ENCODE assay signal across 8 mouse cellular contexts in the genomic region with DNA sequence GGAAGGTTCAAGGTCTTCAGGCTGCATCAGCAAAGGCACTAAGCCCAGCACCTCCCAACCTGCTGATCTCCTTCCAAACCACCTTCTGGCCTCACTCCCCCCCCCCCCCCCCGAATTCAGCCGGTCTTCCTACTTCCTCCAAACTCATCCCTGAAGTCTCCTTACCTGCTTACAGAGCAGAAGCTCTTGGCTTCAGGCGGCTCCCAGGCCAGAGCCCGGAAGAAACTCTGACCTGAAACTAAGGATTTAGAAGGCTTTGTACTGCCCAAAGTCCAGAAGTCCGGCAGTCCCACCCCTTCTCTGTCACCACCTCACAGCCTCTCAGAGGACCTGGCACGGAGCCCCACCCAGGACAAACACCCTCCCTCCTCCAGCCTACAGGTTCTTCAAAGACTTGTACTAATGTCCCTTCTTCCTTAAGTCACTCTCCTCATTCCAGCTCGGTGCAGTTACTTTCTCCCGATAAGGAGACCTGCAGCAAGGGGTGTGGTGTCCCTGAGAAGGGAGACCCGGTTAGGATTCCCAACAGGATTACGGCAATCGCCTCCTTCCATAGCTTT. TPM values are rescaled to one million over a fixed set of nuclear protein-coding genes. Genes with fewer than 3 reads are reported as not detected.
DNase-seq lines count a peak whose midpoint lies in the region; ATAC-seq and TF ChIP-seq lines count a peak whose summit lies in the region.

No protein-coding gene starts in this region.

- 10% methylated on average over 11 of the region's 11 CpGs for WGBS in forebrain, embryonic 12.5 days
- WGBS in intestine, embryonic 15.5 days, result 9% methylated on average over 11 of the region's 11 CpGs
- WGBS in liver, embryonic 15.5 days (ENCODE audit: insufficient replicate concordance), result 12% methylated on average over 11 of the region's 11 CpGs
- WGBS in olfactory bulb, adult 2 months, result 7% methylated on average over 11 of the region's 11 CpGs

- no peaks in the 10 kb centered on the region for H3K27me3 ChIP-seq in forebrain, embryonic 12.5 days
- H3K27me3 ChIP-seq in intestine, embryonic 15.5 days (replicated peaks), result no peaks in the 10 kb centered on the region
- H3K27me3 ChIP-seq in liver, embryonic 15.5 days, result no peaks in the 10 kb centered on the region

- no peak for TF ChIP-seq POLR2A in olfactory bulb, adult 2 months (IDR thresholded peaks at IDR 0.05; ENCODE audit: insufficient read depth, low read depth, low read length)

- peaks cover 29% of the 10 kb centered on the region for H3K4me1 ChIP-seq in forebrain, embryonic 12.5 days
- H3K4me1 ChIP-seq in intestine, embryonic 15.5 days (replicated peaks), result peaks cover 21% of the 10 kb centered on the region
- peaks cover 36% of the 10 kb centered on the region for H3K4me1 ChIP-seq in liver, embryonic 15.5 days (replicated peaks)
- peaks cover 17% of the 10 kb centered on the region for H3K4me1 ChIP-seq in olfactory bulb, adult 2 months (ENCODE audit: control insufficient read depth, insufficient read depth, low read length)

- H3K36me3 ChIP-seq in forebrain, embryonic 12.5 days (replicated peaks), result peaks cover 38% of the 10 kb centered on the region
- peaks cover 22% of the 10 kb centered on the region; the same call in 1 of the 2 replicates for H3K36me3 ChIP-seq in intestine, embryonic 15.5 days
- H3K36me3 ChIP-seq in liver, embryonic 15.5 days (replicated peaks), result peaks cover 13% of the 10 kb centered on the region

- H3K4me2 ChIP-seq in forebrain, embryonic 12.5 days, result peak overlapping the region; percentile 83
- H3K4me2 ChIP-seq in intestine, embryonic 15.5 days (replicated peaks), result peak overlapping the region; percentile 75
- H3K4me2 ChIP-seq in liver, embryonic 15.5 days, result peak overlapping the region; percentile 92

- H3K27ac ChIP-seq in forebrain, embryonic 12.5 days, result peak overlapping the region; percentile 37; the same call in 1 of the 2 replicates
- H3K27ac ChIP-seq in intestine, embryonic 15.5 days, result peak overlapping the region; percentile 84
- peak overlapping the region; percentile 81 for H3K27ac ChIP-seq in liver, embryonic 15.5 days (replicated peaks)
- H3K27ac ChIP-seq in olfactory bulb, adult 2 months (ENCODE audit: insufficient read depth, low read depth, low read length), result no peak overlapping the region

- DNase-seq in cerebellum, adult 11 months, result peak; percentile 57
- DNase-seq in cerebellum, postnatal 4 days (ENCODE audit: low spot score in 2 of 2), result no peak
- peak; percentile 83 for DNase-seq in adrenal gland, postnatal 10 days

- H3K4me3 ChIP-seq in forebrain, embryonic 12.5 days (replicated peaks), result peak overlapping the region; percentile 81
- H3K4me3 ChIP-seq in intestine, embryonic 15.5 days (replicated peaks), result peak overlapping the region; percentile 85
- peak overlapping the region; percentile 78 for H3K4me3 ChIP-seq in liver, embryonic 15.5 days (replicated peaks)
- peak overlapping the region; percentile 65 for H3K4me3 ChIP-seq in olfactory bulb, adult 2 months (ENCODE audit: insufficient read depth, low read depth, low read length)

- peak overlapping the region; percentile 85 for H3K9ac ChIP-seq in forebrain, embryonic 12.5 days
- H3K9ac ChIP-seq in intestine, embryonic 15.5 days, result peak overlapping the region; percentile 55
- H3K9ac ChIP-seq in liver, embryonic 15.5 days, result peak overlapping the region; percentile 64

- ATAC-seq in forebrain, embryonic 12.5 days (ENCODE audit: low FRiP score), result no peak
- ATAC-seq in intestine, embryonic 15.5 days, result peak; percentile 82
- 0 out of 2 replicates have a peak, but pooled peaks have one; percentile 10 for ATAC-seq in liver, embryonic 15.5 days (ENCODE audit: insufficient read depth)
- no peak for ATAC-seq in frontal cortex, adult (ENCODE audit: low TSS enrichment)

- no peaks in the 10 kb centered on the region for H3K9me3 ChIP-seq in forebrain, embryonic 12.5 days
- no peaks in the 10 kb centered on the region for H3K9me3 ChIP-seq in intestine, embryonic 15.5 days
- no peaks in the 10 kb centered on the region for H3K9me3 ChIP-seq in liver, embryonic 15.5 days (replicated peaks)

- no peak for TF ChIP-seq CTCF in olfactory bulb, adult 2 months (IDR thresholded peaks at IDR 0.05; ENCODE audit: insufficient read depth, low read depth, low read length)

RNA-seq across cellular contexts. Expression of a gene that starts 0.8 kb away (rescaled TPM):
- total RNA-seq in adrenal gland, postnatal 10 days (2021), result 10 to 100 TPM; 31.9 to 34.9 TPM
- polyA plus RNA-seq in forebrain, embryonic 12.5 days (2016; fragmentation: Nextera tagmentation; extraction: Ambion mirVana), result 39.0 and 42.5 TPM in 2 replicates
- polyA plus RNA-seq in intestine, embryonic 15.5 days (2015; fragmentation: Nextera tagmentation; extraction: Ambion mirVana), result 64.6 and 73.2 TPM in 2 replicates
- polyA plus RNA-seq in liver, embryonic 15.5 days (2015; fragmentation: Nextera tagmentation; extraction: Ambion mirVana), result 9.3 and 10.3 TPM in 2 replicates
- polyA plus RNA-seq in olfactory bulb, adult 2 months (2012; ENCODE audit: insufficient read depth, insufficient read length, low replicate concordance, missing spikeins), result not detected in 2 replicates

RNA-seq across cellular contexts. Expression of a gene that starts 1.0 kb away (rescaled TPM):
- total RNA-seq in adrenal gland, postnatal 10 days (2021), result 100 to 1,000 TPM; 142 to 147 TPM
- 76.6 and 102 TPM in 2 replicates for polyA plus RNA-seq in forebrain, embryonic 12.5 days (2016; fragmentation: Nextera tagmentation; extraction: Ambion mirVana)
- 148 and 156 TPM in 2 replicates for polyA plus RNA-seq in intestine, embryonic 15.5 days (2015; fragmentation: Nextera tagmentation; extraction: Ambion mirVana)
- 67.9 and 69.4 TPM in 2 replicates for polyA plus RNA-seq in liver, embryonic 15.5 days (2015; fragmentation: Nextera tagmentation; extraction: Ambion mirVana)
- not detected in 2 replicates for polyA plus RNA-seq in olfactory bulb, adult 2 months (2012; ENCODE audit: insufficient read depth, insufficient read length, low replicate concordance, missing spikeins)

RNA-seq across cellular contexts. Expression of a gene that starts 5.1 kb away (rescaled TPM):
- total RNA-seq in adrenal gland, postnatal 10 days (2021), result 10 to 100 TPM; 48.5 to 61.7 TPM
- polyA plus RNA-seq in forebrain, embryonic 12.5 days (2016; fragmentation: Nextera tagmentation; extraction: Ambion mirVana), result 46.5 and 47.8 TPM in 2 replicates
- polyA plus RNA-seq in intestine, embryonic 15.5 days (2015; fragmentation: Nextera tagmentation; extraction: Ambion mirVana), result 41.1 and 45.7 TPM in 2 replicates
- polyA plus RNA-seq in liver, embryonic 15.5 days (2015; fragmentation: Nextera tagmentation; extraction: Ambion mirVana), result 9.7 and 11.5 TPM in 2 replicates
- not detected in 2 replicates for polyA plus RNA-seq in olfactory bulb, adult 2 months (2012; ENCODE audit: insufficient read depth, insufficient read length, low replicate concordance, missing spikeins)

RNA-seq across cellular contexts. Expression of a gene that starts 15.7 kb away (rescaled TPM):
- 10 to 100 TPM; 19.6 to 21.4 TPM for total RNA-seq in adrenal gland, postnatal 10 days (2021)
- polyA plus RNA-seq in forebrain, embryonic 12.5 days (2016; fragmentation: Nextera tagmentation; extraction: Ambion mirVana), result 55.3 and 56.4 TPM in 2 replicates
- polyA plus RNA-seq in intestine, embryonic 15.5 days (2015; fragmentation: Nextera tagmentation; extraction: Ambion mirVana), result 61.8 and 66.2 TPM in 2 replicates
- 7.8 and 9.1 TPM in 2 replicates for polyA plus RNA-seq in liver, embryonic 15.5 days (2015; fragmentation: Nextera tagmentation; extraction: Ambion mirVana)
- not detected in 2 replicates for polyA plus RNA-seq in olfactory bulb, adult 2 months (2012; ENCODE audit: insufficient read depth, insufficient read length, low replicate concordance, missing spikeins)

RNA-seq across cellular contexts. Expression of a gene that starts 29.2 kb away (rescaled TPM):
- total RNA-seq in adrenal gland, postnatal 10 days (2021), result 10 to 100 TPM; 24.0 to 27.1 TPM
- 54.4 and 57.6 TPM in 2 replicates for polyA plus RNA-seq in forebrain, embryonic 12.5 days (2016; fragmentation: Nextera tagmentation; extraction: Ambion mirVana)
- polyA plus RNA-seq in intestine, embryonic 15.5 days (2015; fragmentation: Nextera tagmentation; extraction: Ambion mirVana), result 56.4 and 58.4 TPM in 2 replicates
- 21.5 and 22.6 TPM in 2 replicates for polyA plus RNA-seq in liver, embryonic 15.5 days (2015; fragmentation: Nextera tagmentation; extraction: Ambion mirVana)
- not detected in 2 replicates for polyA plus RNA-seq in olfactory bulb, adult 2 months (2012; ENCODE audit: insufficient read depth, insufficient read length, low replicate concordance, missing spikeins)

Comparison
In these comparisons a context has a peak if more than half of its experiments do, and no peak if none do; other contexts are left out.
1. DNase-seq: peak in cerebellum, adult 11 months (single experiment) and adrenal gland, postnatal 10 days (single experiment); none in cerebellum, postnatal 4 days (0 of 2).
2. ATAC-seq: peak in intestine, embryonic 15.5 days (single experiment) and liver, embryonic 15.5 days (single experiment); none in forebrain, embryonic 12.5 days (single experiment) and frontal cortex, adult (single experiment).
3. RNA of a gene that starts 1.0 kb away (polyA plus RNA-seq): 148 to 156 TPM in intestine, embryonic 15.5 days, 76.6 to 102 TPM in forebrain, embryonic 12.5 days and 67.9 to 69.4 TPM in liver, embryonic 15.5 days; not detected in olfactory bulb, adult 2 months; every median in the first group is over 10 times any median in the second.
4. RNA of a gene that starts 5.1 kb away (polyA plus RNA-seq): 46.5 to 47.8 TPM in forebrain, embryonic 12.5 days, 41.1 to 45.7 TPM in intestine, embryonic 15.5 days and 9.7 to 11.5 TPM in liver, embryonic 15.5 days; not detected in olfactory bulb, adult 2 months; every median in the first group is over 10 times any median in the second.
5. Peak in every context shown above with its lines, with median percentiles within 50 percentile points of each other: H3K4me2 ChIP-seq, H3K4me3 ChIP-seq and H3K9ac ChIP-seq.